ENCODE assay signal across 10 mouse cellular contexts in the genomic region with DNA sequence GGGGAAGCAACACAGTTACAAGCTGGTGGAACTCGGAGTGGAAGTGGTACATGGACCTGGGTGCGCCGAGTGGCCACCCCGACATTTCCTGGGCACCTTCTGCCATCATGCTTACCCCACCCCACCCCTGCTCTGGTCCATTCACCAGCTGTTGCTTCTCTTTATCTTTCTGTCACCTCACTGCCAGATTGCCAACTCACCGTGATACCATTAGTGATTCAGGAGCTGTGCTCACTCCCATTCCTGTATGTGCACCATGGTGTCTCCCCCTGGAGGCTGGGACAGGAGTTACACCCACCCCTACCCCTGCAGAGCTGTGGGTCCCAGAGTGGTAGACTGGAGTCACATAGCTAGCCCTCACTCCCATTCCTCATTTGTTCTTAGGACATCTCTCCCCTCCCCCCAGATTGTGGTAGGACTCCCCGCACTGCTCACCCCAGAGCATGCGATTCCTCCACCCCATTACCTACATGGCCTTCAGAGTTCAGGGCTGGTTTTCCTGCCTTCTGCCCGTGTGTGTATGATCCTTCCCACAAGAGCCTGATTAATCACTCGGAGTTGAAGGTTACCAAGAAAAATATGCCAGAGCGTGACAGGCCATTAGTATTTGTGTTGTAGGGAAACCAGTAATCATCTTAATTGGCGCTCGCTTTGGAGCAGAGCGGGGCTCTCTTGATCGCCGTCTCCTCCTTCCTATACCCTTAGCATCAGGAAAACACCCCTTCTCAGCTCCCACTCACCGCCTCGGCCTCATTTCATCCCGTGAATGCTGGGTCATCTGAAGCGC. TPM values are rescaled to one million over a fixed set of nuclear protein-coding genes. Genes with fewer than 3 reads are reported as not detected.
DNase-seq lines count a peak whose midpoint lies in the region; ATAC-seq and TF ChIP-seq lines count a peak whose summit lies in the region.
"Had no signal": no experiment of that assay in that cellular context is flagged by ENCODE, and none has a peak within 500 bp of the region (broad histone marks: within the 10 kb centered on the region; RNA-seq: fewer than 3 reads in every experiment).

No protein-coding gene starts in this region.

- no peak overlapping the region for H3K4me2 ChIP-seq in liver, embryonic 13.5 days
- H3K4me2 ChIP-seq: embryonic facial prominence, embryonic 12.5 days; lung, embryonic 15.5 days had no signal

- no peak overlapping the region for H3K4me3 ChIP-seq in heart, embryonic 10.5 days
- H3K4me3 ChIP-seq in embryonic fibroblast, embryonic 13.5 days (ENCODE audit: insufficient read depth, low read length), result no peak overlapping the region
- no peak overlapping the region for H3K4me3 ChIP-seq in liver, embryonic 13.5 days (replicated peaks)
- H3K4me3 ChIP-seq in spleen, adult 2 months (ENCODE audit: extremely low read depth, insufficient read depth, insufficient read length), result no peak overlapping the region
- H3K4me3 ChIP-seq: embryonic facial prominence, embryonic 12.5 days; lung, embryonic 15.5 days had no signal

- POLR2A ChIA-PET in Patski (lab: Charles Lee), result no interaction called here

- no peak for TF ChIP-seq POLR2A in embryonic fibroblast, embryonic 13.5 days (IDR thresholded peaks at IDR 0.05; ENCODE audit: low read depth, low read length)
- no peak for TF ChIP-seq POLR2A in spleen, adult 2 months (IDR thresholded peaks at IDR 0.05; ENCODE audit: low read depth, low read length)

- H3K4me1 ChIP-seq in heart, embryonic 10.5 days, result peaks cover 30% of the 10 kb centered on the region
- peaks cover 5% of the 10 kb centered on the region; the same call in 1 of the 2 replicates for H3K4me1 ChIP-seq in embryonic fibroblast, embryonic 13.5 days (ENCODE audit: control insufficient read depth, insufficient read depth, low read length)
- H3K4me1 ChIP-seq in liver, embryonic 13.5 days (replicated peaks), result 0 out of 2 replicates have a peak, but pooled peaks cover 3% of the 10 kb centered on the region
- H3K4me1 ChIP-seq in spleen, adult 2 months (ENCODE audit: control insufficient read depth, insufficient read depth, insufficient read length), result no peaks in the 10 kb centered on the region
- H3K4me1 ChIP-seq: lung, embryonic 15.5 days had no signal

- in situ Hi-C loops in Patski (cut with MboI; ENCODE audit: low pct_unique_long_range_greater_than_20kb), result no loop called here

- no peak overlapping the region for H3K27ac ChIP-seq in heart, embryonic 10.5 days
- H3K27ac ChIP-seq in embryonic fibroblast, embryonic 13.5 days (ENCODE audit: insufficient read depth, low read length), result no peak overlapping the region
- H3K27ac ChIP-seq in liver, embryonic 13.5 days, result no peak overlapping the region
- no peak overlapping the region for H3K27ac ChIP-seq in spleen, adult 2 months (ENCODE audit: insufficient read depth, low read length)
- H3K27ac ChIP-seq: embryonic facial prominence, embryonic 12.5 days; lung, embryonic 15.5 days had no signal

- 85% methylated on average over 19 of the region's 19 CpGs for WGBS in heart, embryonic 10.5 days
- 78% methylated on average over 19 of the region's 19 CpGs for WGBS in liver, embryonic 13.5 days (ENCODE audit: insufficient replicate concordance)
- WGBS in spleen, adult 2 months, result 95% methylated on average over 19 of the region's 19 CpGs

- ATAC-seq in Patski, result peak; percentile 39
- peak; percentile 51 for ATAC-seq in liver, embryonic 13.5 days (ENCODE audit: low read depth)

- no peak overlapping the region for H3K9ac ChIP-seq in liver, embryonic 13.5 days
- H3K9ac ChIP-seq: embryonic facial prominence, embryonic 12.5 days; lung, embryonic 15.5 days had no signal

- no peaks in the 10 kb centered on the region for H3K9me3 ChIP-seq in heart, embryonic 10.5 days
- no peaks in the 10 kb centered on the region for H3K9me3 ChIP-seq in liver, embryonic 13.5 days (replicated peaks)
- H3K9me3 ChIP-seq: embryonic facial prominence, embryonic 12.5 days; lung, embryonic 15.5 days had no signal

- no peaks in the 10 kb centered on the region for H3K27me3 ChIP-seq in heart, embryonic 10.5 days (ENCODE audit: insufficient read depth, poor library complexity, severe bottlenecking)
- no peaks in the 10 kb centered on the region for H3K27me3 ChIP-seq in Patski
- H3K27me3 ChIP-seq in liver, embryonic 13.5 days, result no peaks in the 10 kb centered on the region
- no peaks in the 10 kb centered on the region for H3K27me3 ChIP-seq in spleen, adult 2 months (ENCODE audit: control insufficient read depth, insufficient read depth, low read length)
- H3K27me3 ChIP-seq: embryonic facial prominence, embryonic 12.5 days; lung, embryonic 15.5 days had no signal

- CTCF ChIA-PET in Patski (lab: Charles Lee), result interaction anchor here (0.6 to 2.0 kb wide), 6 partner anchors 11 to 199 kb away, joined by 3 to 6 read pairs (median 5); no protein-coding TSS in a partner anchor

- DNase-seq in heart, adult 8-10 months (ENCODE audit: low spot score), result peak; percentile 12
- no peak for DNase-seq in heart, embryonic 10.5 days (ENCODE audit: low spot score)
- DNase-seq in 416B (ENCODE audit: low read depth), result peak; percentile 33
- no peak for DNase-seq in Patski (ENCODE audit: low read depth, low spot score)
- peak; percentile 13 for DNase-seq in liver, embryonic 13.5 days
- DNase-seq in spleen, adult 2 months (ENCODE audit: low read depth in 1 of 2, low spot score in 2 of 2), result peak in 1 of 2 experiments; percentile 51
- no peak for DNase-seq in frontal cortex, postnatal 36 days (ENCODE audit: low spot score in 2 of 2)

- no peaks in the 10 kb centered on the region for H3K36me3 ChIP-seq in heart, embryonic 10.5 days
- H3K36me3 ChIP-seq in liver, embryonic 13.5 days, result 0 out of 2 replicates have a peak, but pooled peaks cover 8% of the 10 kb centered on the region
- H3K36me3 ChIP-seq in spleen, adult 2 months (ENCODE audit: control insufficient read depth, insufficient read depth, low read length), result no peaks in the 10 kb centered on the region
- H3K36me3 ChIP-seq: embryonic facial prominence, embryonic 12.5 days; lung, embryonic 15.5 days had no signal

- peak; percentile 74 for TF ChIP-seq CTCF in Patski (IDR thresholded peaks at IDR 0.05)
- TF ChIP-seq CTCF in embryonic fibroblast, embryonic 13.5 days (IDR thresholded peaks at IDR 0.05; ENCODE audit: borderline replicate concordance, insufficient read depth, low read length), result peak; percentile 35; the same call in 1 of the 2 replicates
- TF ChIP-seq CTCF in spleen, adult 2 months (IDR thresholded peaks at IDR 0.05; ENCODE audit: extremely low read depth, insufficient read depth, insufficient read length, insufficient replicate concordance), result peak; percentile 73; the same call in 1 of the 2 replicates

RNA-seq across cellular contexts. Expression of a gene that starts 54.0 kb away (rescaled TPM):
- total RNA-seq in heart, adult 8-10 months (2022), result 10 to 100 TPM; 50.1 to 53.8 (median 51.2) TPM
- 8.8 and 12.2 TPM in 2 replicates for polyA plus RNA-seq in heart, embryonic 10.5 days (2016; fragmentation: Nextera tagmentation; extraction: Ambion mirVana)
- polyA plus RNA-seq in Patski (2021), result 47.9 TPM
- polyA plus RNA-seq in embryonic fibroblast, embryonic 13.5 days (2011; ENCODE audit: insufficient read length, low read depth, missing spikeins), result 21.0 and 23.7 TPM in 2 replicates
- 3.3 and 3.5 TPM in 2 replicates for polyA plus RNA-seq in liver, embryonic 13.5 days (2015; fragmentation: Nextera tagmentation; extraction: Ambion mirVana)
- 16.5 and 24.1 TPM in 2 replicates for polyA plus RNA-seq in spleen, adult 2 months (2012; rRNA removed)

Comparison
In these comparisons a context has a peak if more than half of its experiments do, and no peak if none do; other contexts are left out.
1. DNase-seq: peak in heart, adult 8-10 months (single experiment), 416B (single experiment) and liver, embryonic 13.5 days (single experiment); none in heart, embryonic 10.5 days (single experiment), Patski (single experiment) and frontal cortex, postnatal 36 days (0 of 2).
2. Peak in every context shown above with its lines, with median percentiles within 50 percentile points of each other: CTCF ChIP-seq.